Mouse (Mus musculus) T-helper 1 cell (primary cell): ENCODE measurements around the gene Ltc4s.

Experiments
- in situ Hi-C: fragments of 300-600 bp; cut with MboI, MseI; formaldehyde crosslinking; loops from one replicate; pipeline ENCODE4 v1.15.1; 2025; ENCODE audit warnings: high pct_unique_total_duplicates

Ltc4s gene

DNA sequence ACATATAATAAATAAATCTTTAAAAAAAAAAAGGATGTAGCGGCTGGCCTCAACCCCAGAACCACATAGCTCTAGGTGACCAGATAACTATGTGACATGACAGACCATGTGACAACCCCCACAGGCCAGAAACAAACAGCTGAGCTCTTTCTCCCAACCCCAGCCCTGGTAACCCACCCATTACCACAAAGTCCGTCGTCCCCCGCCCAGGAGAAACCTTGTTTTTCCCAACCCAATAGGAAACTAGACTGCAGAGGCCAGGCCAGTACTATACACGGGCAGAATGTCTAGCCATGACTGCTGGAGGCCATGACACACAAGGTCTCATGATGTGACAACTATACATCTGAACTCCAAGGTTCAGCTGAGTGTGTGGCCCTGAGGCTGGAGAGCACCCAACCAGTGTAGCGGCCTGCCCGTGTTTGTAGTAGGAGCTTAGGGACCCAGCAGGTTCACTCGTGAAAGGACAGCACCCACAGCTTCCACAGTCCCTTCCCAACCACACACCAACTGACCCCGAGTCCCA, 35.1 kb downstream of the Ltc4s start:
- in situ Hi-C loops = no loop called here

DNA sequence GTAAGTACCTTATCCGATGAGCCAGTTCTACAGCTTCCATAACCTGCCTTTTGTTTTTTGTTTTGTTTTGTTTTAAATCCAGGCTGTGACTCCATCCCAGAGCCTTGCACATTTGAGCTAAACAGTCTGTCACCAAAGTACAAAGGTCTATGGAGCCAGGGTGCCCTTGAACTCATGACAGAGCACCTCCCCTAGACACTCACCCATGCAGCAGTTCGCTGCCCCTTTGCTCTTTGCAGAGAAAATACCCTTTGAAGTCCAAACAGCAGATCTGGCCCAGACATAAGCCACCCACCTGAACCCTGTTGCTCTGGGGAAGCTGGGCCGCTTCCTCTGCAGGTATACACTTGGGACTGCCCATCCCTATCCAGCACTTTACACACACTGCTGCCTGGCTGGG, 36.8 kb downstream of the Ltc4s start:
- in situ Hi-C loops = no loop called here

GRCm38 (mm10) chr11:50200613-50201012, 37.8 kb downstream of the Ltc4s start:
- in situ Hi-C loops = no loop called here

DNA sequence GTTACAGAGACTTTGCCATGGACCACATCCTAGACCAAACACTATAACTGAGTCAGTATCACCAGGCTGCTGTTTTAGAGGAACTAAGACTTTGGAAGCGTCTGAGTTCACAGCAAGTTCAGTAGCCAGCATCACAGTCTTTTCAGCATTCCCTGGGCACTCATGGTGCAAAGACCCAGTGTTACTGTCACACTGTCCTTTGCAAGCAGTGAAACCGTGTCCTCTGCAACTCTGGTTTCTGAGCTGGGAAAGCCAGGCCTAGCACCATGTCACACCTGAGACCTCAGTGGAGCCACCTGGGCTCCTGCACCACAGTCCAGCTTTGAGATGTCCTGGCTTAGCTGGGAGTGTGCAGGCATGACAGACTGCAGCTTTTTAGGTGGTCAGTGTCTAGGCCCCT, 39.5 kb downstream of the Ltc4s start:
- in situ Hi-C loops = loop anchor here (10.0 kb wide), 1 partner anchor 1004 kb away; no protein-coding TSS in a partner anchor

- in situ Hi-C loops = loop anchor here (10.0 kb wide), 1 partner anchor 1004 kb away; no protein-coding TSS in a partner anchor
These were observed 40.1 kb downstream of the Ltc4s start for GRCm38 (mm10) chr11:50198219-50198846.

DNA sequence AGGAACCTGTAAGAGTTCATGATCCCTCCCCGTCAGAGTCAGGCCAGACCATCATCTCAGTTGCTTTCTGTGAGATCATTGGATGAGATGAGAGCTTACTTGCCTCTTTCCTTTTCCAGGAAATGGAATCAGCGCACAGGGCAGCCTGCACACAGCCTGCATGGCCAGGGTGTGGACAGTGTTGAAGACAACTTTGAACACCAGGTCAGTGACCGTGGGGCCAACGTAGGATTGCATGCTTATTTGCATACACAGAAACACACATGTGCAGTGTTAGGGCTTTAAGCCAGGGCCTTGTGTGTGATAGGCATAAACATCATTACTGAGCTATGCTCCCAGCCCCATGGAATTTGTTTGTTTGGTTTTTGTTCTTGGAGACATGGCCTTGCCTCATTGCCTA, 40.9 kb downstream of the Ltc4s start:
- in situ Hi-C loops = loop anchor here (10.0 kb wide), 1 partner anchor 1003 kb away; no protein-coding TSS in a partner anchor

GRCm38 (mm10) chr11:50194793-50195192, 43.6 kb downstream of the Ltc4s start:
- in situ Hi-C loops = loop anchor here (10.0 kb wide), 1 partner anchor 1000 kb away; no protein-coding TSS in a partner anchor

- in situ Hi-C loops = loop anchor here (10.0 kb wide), 1 partner anchor 999 kb away; no protein-coding TSS in a partner anchor
These were observed 44.3 kb downstream of the Ltc4s start for GRCm38 (mm10) chr11:50194070-50194469.

- in situ Hi-C loops = loop anchor here (10.0 kb wide), 1 partner anchor 997 kb away; no protein-coding TSS in a partner anchor
These were observed 46.1 kb downstream of the Ltc4s start for GRCm38 (mm10) chr11:50192278-50192677.

DNA sequence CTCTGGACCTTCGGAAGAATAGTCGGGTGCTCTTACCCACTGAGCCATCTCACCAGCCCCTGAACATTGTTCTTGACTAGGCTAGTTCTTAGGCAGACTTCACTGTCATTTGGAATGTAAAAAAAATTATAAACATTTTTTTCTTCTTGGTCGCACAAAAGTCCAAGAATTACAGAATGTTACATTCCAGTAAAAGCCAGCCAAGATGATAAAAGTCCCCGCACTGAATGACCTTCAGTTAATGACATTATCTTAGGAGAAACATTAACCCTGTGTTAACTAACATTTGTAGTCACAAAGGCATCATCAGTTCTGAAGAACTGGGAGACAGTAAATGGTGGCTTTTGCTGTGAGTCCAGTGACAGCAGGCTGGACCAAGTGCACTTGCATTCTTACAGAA, 48.1 kb downstream of the Ltc4s start:
- in situ Hi-C loops = loop anchor here (10.0 kb wide), 1 partner anchor 996 kb away; no protein-coding TSS in a partner anchor

DNA sequence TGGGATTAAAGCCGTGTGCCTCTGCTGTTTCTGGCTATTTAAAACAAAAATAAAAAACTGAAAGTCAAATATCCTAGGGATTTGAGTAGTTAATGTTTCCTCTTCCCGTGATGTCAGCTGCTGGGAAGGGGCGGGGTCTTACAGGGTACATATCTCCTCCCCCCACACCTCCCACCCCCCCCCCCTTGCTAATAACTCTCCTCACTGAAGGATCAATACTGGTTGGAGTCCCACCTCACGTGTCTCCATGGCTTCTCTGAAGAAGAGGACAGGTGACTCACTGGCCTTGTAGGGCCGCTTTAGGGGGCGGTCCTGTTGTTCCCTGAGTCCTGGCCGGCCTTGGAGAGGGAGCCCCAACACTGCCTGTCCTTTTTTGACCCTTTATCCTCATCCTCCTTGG, 49.7 kb downstream of the Ltc4s start:
- in situ Hi-C loops = no loop called here
